9 mouse cellular contexts compared by ENCODE assay signal in genomic region chr17:29022230-29022819, GRCm38 (mm10). TPM values are rescaled to one million over a fixed set of nuclear protein-coding genes. Genes with fewer than 3 reads are reported as not detected.
DNase-seq lines count a peak whose midpoint lies in the region; ATAC-seq and TF ChIP-seq lines count a peak whose summit lies in the region.
"Had no signal": no experiment of that assay in that cellular context is flagged by ENCODE, and none has a peak within 500 bp of the region (broad histone marks: within the 10 kb centered on the region; RNA-seq: fewer than 3 reads in every experiment).

No protein-coding gene starts in this region.

- H3K36me3 ChIP-seq in neural tube, embryonic 15.5 days, result no peaks in the 10 kb centered on the region

- 19% methylated on average over 15 of the region's 15 CpGs for WGBS in neural tube, embryonic 15.5 days

- 0 out of 2 replicates have a peak, but pooled peaks cover 3% of the 10 kb centered on the region for H3K27me3 ChIP-seq in neural tube, embryonic 15.5 days (replicated peaks)

- H3K4me3 ChIP-seq in embryonic fibroblast, embryonic 13.5 days (ENCODE audit: insufficient read depth, low read length), result no peak overlapping the region
- H3K4me3 ChIP-seq in neural tube, embryonic 15.5 days (replicated peaks), result no peak overlapping the region

- H3K4me2 ChIP-seq in neural tube, embryonic 15.5 days, result 0 out of 2 replicates have a peak overlapping the region, but pooled peaks have one; percentile 21

- ATAC-seq in frontal cortex, adult (ENCODE audit: low TSS enrichment), result peak; percentile 74
- no peak for ATAC-seq in neural tube, embryonic 15.5 days (ENCODE audit: low FRiP score)
- no peak for ATAC-seq in activated CD4-positive, CD25-positive, alpha-beta regulatory T cell, adult 4 months

- no peak overlapping the region for H3K9ac ChIP-seq in neural tube, embryonic 15.5 days (replicated peaks)

- no peak for DNase-seq in frontal cortex, adult 2 months (ENCODE audit: extremely low spot score in 1 of 2, low spot score in 1 of 2)
- peak; percentile 37 to 41 for DNase-seq in B cell, adult 2 months
- peak; percentile 30 for DNase-seq in kidney, postnatal 14 days
- DNase-seq in left cerebral cortex, adult 11 months (ENCODE audit: low spot score), result no peak

- H3K27ac ChIP-seq in embryonic fibroblast, embryonic 13.5 days (ENCODE audit: insufficient read depth, low read length), result no peak overlapping the region
- H3K27ac ChIP-seq in neural tube, embryonic 15.5 days (replicated peaks), result no peak overlapping the region
- H3K27ac ChIP-seq: macrophage had no signal

- no peaks in the 10 kb centered on the region for H3K9me3 ChIP-seq in neural tube, embryonic 15.5 days (replicated peaks)

- TF ChIP-seq CTCF in embryonic fibroblast, embryonic 13.5 days (IDR thresholded peaks at IDR 0.05; ENCODE audit: borderline replicate concordance, insufficient read depth, low read length), result peak; percentile 75

- H3K4me1 ChIP-seq in embryonic fibroblast, embryonic 13.5 days (ENCODE audit: control insufficient read depth, insufficient read depth, low read length), result peaks cover 3% of the 10 kb centered on the region; the same call in 1 of the 2 replicates
- H3K4me1 ChIP-seq in neural tube, embryonic 15.5 days, result peaks cover 19% of the 10 kb centered on the region

- no peak for TF ChIP-seq POLR2A in embryonic fibroblast, embryonic 13.5 days (IDR thresholded peaks at IDR 0.05; ENCODE audit: low read depth, low read length)

RNA-seq across cellular contexts. Expression of gene Srsf3, which starts 10.1 kb away (rescaled TPM):
- polyA plus RNA-seq in frontal cortex, adult 2 months (2012; rRNA removed), result 135 and 141 TPM in 2 replicates
- 253 and 262 TPM in 2 replicates for polyA plus RNA-seq in embryonic fibroblast, embryonic 13.5 days (2011; ENCODE audit: insufficient read length, low read depth, missing spikeins)
- polyA plus RNA-seq in neural tube, embryonic 15.5 days (2015; fragmentation: Nextera tagmentation; extraction: Ambion mirVana), result 403 and 429 TPM in 2 replicates
- polyA plus RNA-seq in activated CD4-positive, CD25-positive, alpha-beta regulatory T cell, adult 4 months (2017; shearing (Covaris generic)), result 100 to 1,000 TPM; 265 to 364 TPM

RNA-seq across cellular contexts. Expression of gene Stk38, which starts 14.5 kb away (rescaled TPM):
- polyA plus RNA-seq in frontal cortex, adult 2 months (2012; rRNA removed), result 80.7 and 86.2 TPM in 2 replicates
- polyA plus RNA-seq in embryonic fibroblast, embryonic 13.5 days (2011; ENCODE audit: insufficient read length, low read depth, missing spikeins), result 89.4 and 102 TPM in 2 replicates
- polyA plus RNA-seq in neural tube, embryonic 15.5 days (2015; fragmentation: Nextera tagmentation; extraction: Ambion mirVana), result 81.2 and 82.1 TPM in 2 replicates
- polyA plus RNA-seq in activated CD4-positive, CD25-positive, alpha-beta regulatory T cell, adult 4 months (2017; shearing (Covaris generic)), result 100 to 1,000 TPM; 196 to 222 TPM

Comparison
In these comparisons a context has a peak if more than half of its experiments do, and no peak if none do; other contexts are left out.
1. DNase-seq: peak in B cell, adult 2 months (2 of 2) and kidney, postnatal 14 days (single experiment); none in frontal cortex, adult 2 months (0 of 2) and left cerebral cortex, adult 11 months (single experiment).